Mouse (Mus musculus) cortical plate, adult 2 months (tissue): ENCODE data around the gene Prkar2b. TPM values are rescaled to one million over a fixed set of nuclear protein-coding genes. Genes with fewer than 3 reads are reported as not detected.
"Not testable (repeated sequence)": the region's sequence is repeated elsewhere in the genome, so short reads cannot be mapped to it uniquely, and the experiment has no call there.

Source experiments
- H3K27ac ChIP-seq: fragments of 200-500 bp; 2 replicates; pipeline ENCODE4 v1.5.1; 2012; ENCODE audit warnings: low read length, control low read depth, inconsistent platforms; ENCODE audit not compliant: insufficient read depth
- H3K4me1 ChIP-seq: fragments of 200-500 bp; 2 replicates; pipeline ENCODE4 v1.6.1; 2011; ENCODE audit warnings: low read length; ENCODE audit not compliant: control insufficient read depth, insufficient read depth
- H3K4me3 ChIP-seq: fragments of 200-500 bp; 2 replicates; pipeline ENCODE4 v1.5.1; 2011; ENCODE audit warnings: mild to moderate bottlenecking, low read length, control low read depth; ENCODE audit not compliant: insufficient read depth
- CTCF ChIP-seq: fragments of 200-500 bp; IDR thresholded peaks from 2 replicates; pipeline ENCODE4 v1.5.1; 2011; ENCODE audit warnings: mild to moderate bottlenecking, control low read depth, low read length; ENCODE audit not compliant: insufficient read depth; ENCODE audit errors: extremely low read depth
- POLR2A ChIP-seq: fragments of 200-500 bp; IDR thresholded peaks from 2 replicates; pipeline ENCODE4 v1.6.1; 2011; ENCODE audit warnings: mild to moderate bottlenecking, low read length, control low read depth; ENCODE audit not compliant: insufficient read depth; ENCODE audit errors: extremely low read depth
- polyA plus RNA-seq: library from polyadenylated mRNA; depleted of rRNA; stranded (reverse); fragments of >200 nt; gene quantifications from 2 replicates; pipeline ENCODE4 v1.2.3, GENCODE M21; 2012

Prkar2b gene
- polyA plus RNA-seq, 1 experiment, result 35.1 TPM

GRCm38 (mm10) chr12:32012169-32012568, 48.9 kb downstream of the Prkar2b start:
- TF ChIP-seq CTCF (no peak), POLR2A (no peak)
- peaks cover 3% of the 10 kb centered on the region for H3K4me1 ChIP-seq
- no peak overlapping the region for H3K27ac ChIP-seq

GRCm38 (mm10) chr12:32011128-32011527, 50.0 kb downstream of the Prkar2b start:
- peaks cover 3% of the 10 kb centered on the region for H3K4me1 ChIP-seq
- H3K4me3 ChIP-seq, result no peak overlapping the region
- no peak overlapping the region for H3K27ac ChIP-seq
- TF ChIP-seq CTCF (no peak), POLR2A (no peak)

More at GRCm38 (mm10) chr12:32012169-32012568, 48.9 kb downstream of the Prkar2b start:
- H3K4me3 ChIP-seq, result no peak overlapping the region

- not testable (repeated sequence) for H3K4me1 ChIP-seq, H3K27ac ChIP-seq, H3K4me3 ChIP-seq
Observed at GRCm38 (mm10) chr12:32009985-32010369, 51.1 kb downstream of the Prkar2b start.

- TF ChIP-seq POLR2A, result no peak
- no peak for TF ChIP-seq CTCF
- no peak overlapping the region for H3K4me3 ChIP-seq
- no peak overlapping the region for H3K27ac ChIP-seq
- peaks cover 1% of the 10 kb centered on the region; the same call in 1 of the 2 replicates for H3K4me1 ChIP-seq
Observed at GRCm38 (mm10) chr12:32009267-32009984, 51.7 kb downstream of the Prkar2b start.

GRCm38 (mm10) chr12:32008728-32009127, 52.4 kb downstream of the Prkar2b start:
- TF ChIP-seq POLR2A, result no peak
- no peak for TF ChIP-seq CTCF
- H3K4me3 ChIP-seq, result no peak overlapping the region
- H3K4me1 ChIP-seq, result peaks cover 1% of the 10 kb centered on the region; the same call in 1 of the 2 replicates
- H3K27ac ChIP-seq, result no peak overlapping the region

GRCm38 (mm10) chr12:32007646-32008045, 53.5 kb downstream of the Prkar2b start:
- H3K27ac ChIP-seq, result no peak overlapping the region
- H3K4me3 ChIP-seq, result no peak overlapping the region
- TF ChIP-seq CTCF (no peak), POLR2A (no peak)
- 0 out of 2 replicates have a peak, but pooled peaks cover 1% of the 10 kb centered on the region for H3K4me1 ChIP-seq

GRCm38 (mm10) chr12:32007040-32007439, 54.1 kb downstream of the Prkar2b start:
- TF ChIP-seq CTCF, result no peak
- TF ChIP-seq POLR2A, result no peak
- Histone ChIP-seq H3K27ac (no peak overlapping the region), H3K4me1 (0 out of 2 replicates have a peak, but pooled peaks cover 1% of the 10 kb centered on the region), H3K4me3 (no peak overlapping the region)

GRCm38 (mm10) chr12:32006391-32006929, 54.6 kb downstream of the Prkar2b start:
- Histone ChIP-seq H3K4me1 (0 out of 2 replicates have a peak, but pooled peaks cover 1% of the 10 kb centered on the region), H3K4me3 (no peak overlapping the region), H3K27ac (no peak overlapping the region)
- TF ChIP-seq POLR2A, result no peak
- no peak for TF ChIP-seq CTCF

- Histone ChIP-seq H3K4me1 (peaks cover 4% of the 10 kb centered on the region; the same call in 1 of the 2 replicates), H3K27ac (no peak overlapping the region), H3K4me3 (no peak overlapping the region)
- TF ChIP-seq CTCF (no peak), POLR2A (no peak)
Observed at GRCm38 (mm10) chr12:32000464-32000863, 60.6 kb downstream of the Prkar2b start.

GRCm38 (mm10) chr12:31998706-31999105, 62.4 kb downstream of the Prkar2b start:
- Histone ChIP-seq H3K4me3 (no peak overlapping the region), H3K27ac (no peak overlapping the region), H3K4me1 (peaks cover 4% of the 10 kb centered on the region; the same call in 1 of the 2 replicates)
- TF ChIP-seq POLR2A (no peak), CTCF (no peak)
